Mouse (Mus musculus): Measurements from ENCODE around the gene Pacsin2.

- TF ChIP-seq CTCF (IDR thresholded peaks at IDR 0.05; ENCODE audit: low read depth, low read length) = no peak
- TF ChIP-seq GATA1 (IDR thresholded peaks at IDR 0.05; ENCODE audit: borderline replicate concordance, low read length) = no peak
- TF ChIP-seq TAL1 (conservative IDR thresholded peaks at IDR 0.05; ENCODE audit: low read depth, low read length) = no peak
- no peak for TF ChIP-seq GATA2 (IDR thresholded peaks at IDR 0.05; ENCODE audit: borderline replicate concordance, low read depth, low read length)
These were observed 132.0 kb downstream of the Pacsin2 start for GRCm38 (mm10) chr15:83332373-83332772.

Data from G1E (cell line).